Mouse (Mus musculus) ES-E14 (cell line): ENCODE measurements around the gene Dstyk. TPM values are rescaled to one million over a fixed set of nuclear protein-coding genes. Genes with fewer than 3 reads are reported as not detected.

Source experiments
- DNase-seq: peaks from one replicate; pipeline ENCODE4 v3.0.0-alpha.2; 2013; ENCODE audit warnings: low read depth, low spot score
- H3K27ac ChIP-seq: 2 replicates; pipeline ENCODE4 v1.5.1; 2012; ENCODE audit warnings: low read depth, mild to moderate bottlenecking, low read length, moderate library complexity, mixed read lengths; ENCODE audit not compliant: poor library complexity, insufficient read depth, severe bottlenecking
- H3K36me3 ChIP-seq: 2 replicates; pipeline ENCODE4 v1.6.1; 2012; ENCODE audit warnings: mild to moderate bottlenecking, low read length, moderate library complexity, mixed read lengths; ENCODE audit not compliant: control insufficient read depth, poor library complexity, insufficient read depth, severe bottlenecking
- H3K4me1 ChIP-seq, 2 experiments: fragments of 150-350 bp in 1 of 2; sonication (generic) in 1 of 2; 2 replicates each; pipeline ENCODE4 v1.6.1; 2012; ENCODE audit warnings: low read length in 2 of 2, mild to moderate bottlenecking in 1 of 2, mixed read lengths in 1 of 2; ENCODE audit not compliant: control insufficient read depth in 2 of 2, insufficient read depth in 2 of 2, poor library complexity in 1 of 2
- H3K4me3 ChIP-seq, 2 experiments: fragments of 150-350 bp in 1 of 2; sonication (generic) in 1 of 2; 2 replicates each; pipeline ENCODE4 v1.5.1; 2012; ENCODE audit warnings: low read length in 2 of 2, low read depth in 1 of 2, mild to moderate bottlenecking in 1 of 2, mixed read lengths in 1 of 2; ENCODE audit not compliant: insufficient read depth in 1 of 2, poor library complexity in 1 of 2, severe bottlenecking in 1 of 2
- H3K9ac ChIP-seq: 2 replicates; pipeline ENCODE4 v1.6.1; 2012; ENCODE audit warnings: low read depth, mild to moderate bottlenecking, low read length, mixed read lengths; ENCODE audit not compliant: poor library complexity, insufficient read depth, severe bottlenecking
- H3K9me3 ChIP-seq: fragments of 150-350 bp; sonication (generic); 2 replicates; pipeline ENCODE4 v1.6.1; 2012; ENCODE audit warnings: low read depth, mild to moderate bottlenecking, low read length; ENCODE audit not compliant: control insufficient read depth, insufficient read depth
- CHD2 ChIP-seq: IDR thresholded peaks from 2 replicates; pipeline ENCODE4 v1.6.1; 2014; ENCODE audit warnings: mild to moderate bottlenecking, low read depth, low read length, inconsistent platforms
- HCFC1 ChIP-seq: IDR thresholded peaks from 2 replicates; pipeline ENCODE4 v1.6.1; 2012; ENCODE audit warnings: low read length, inconsistent platforms, borderline replicate concordance; ENCODE audit not compliant: insufficient read depth
- MAFK ChIP-seq: IDR thresholded peaks from 2 replicates; pipeline ENCODE4 v1.6.1; 2014; ENCODE audit warnings: mild to moderate bottlenecking, low read depth, low read length, inconsistent platforms; ENCODE audit not compliant: insufficient read depth
- ZC3H11A ChIP-seq: IDR thresholded peaks from 2 replicates; pipeline ENCODE4 v1.6.1; 2012; ENCODE audit warnings: low read depth, mild to moderate bottlenecking, inconsistent platforms, low read length, borderline replicate concordance
- ZNF384 ChIP-seq: IDR thresholded peaks from 2 replicates; pipeline ENCODE4 v1.6.1; 2012; ENCODE audit warnings: low read depth, low read length, inconsistent platforms
- in situ Hi-C, 2 experiments: fragments of 600-800 bp; cut with MboI; formaldehyde crosslinking; loops; one replicate each; pipeline ENCODE4 v1.15.1; 2025; ENCODE audit warnings: low sequenced_read_pairs in 2 of 2, inconsistent platforms in 1 of 2; ENCODE audit not compliant: unreplicated experiment in 2 of 2
- total RNA-seq: library from RNA; depleted of rRNA; stranded (reverse); fragments of 300-350 nt; gene quantifications from 2 replicates; pipeline ENCODE4 v1.2.3, GENCODE M21; 2012

Dstyk gene
- total RNA-seq, 1 experiment: 6.5 TPM

- Histone ChIP-seq H3K9me3 (no peaks in the 10 kb centered on the region), H3K4me3 (peak overlapping the region; percentile 55 to 57), H3K9ac (peak overlapping the region; percentile 47), H3K27ac (no peak overlapping the region), H3K36me3 (no peaks in the 10 kb centered on the region; the same call in 1 of the 2 replicates), H3K4me1 (peaks cover 0 to 9% of the 10 kb centered on the region in 2 experiments; a peak in 3 of 4 replicates)
- in situ Hi-C loops: no loop called here
- no peak for DNase-seq
- TF ChIP-seq MAFK: no peak
- TF ChIP-seq HCFC1: no peak
- no peak for TF ChIP-seq ZNF384
- no peak for TF ChIP-seq CHD2
- TF ChIP-seq ZC3H11A: no peak
These were observed 36.7 kb upstream of the Dstyk start for GRCm38 (mm10) chr1:132380550-132381100.

- Histone ChIP-seq H3K36me3 (no peaks in the 10 kb centered on the region; the same call in 1 of the 2 replicates), H3K4me3 (no peak overlapping the region), H3K27ac (no peak overlapping the region), H3K9ac (no peak overlapping the region), H3K9me3 (no peaks in the 10 kb centered on the region), H3K4me1 (peaks cover 0 to 8% of the 10 kb centered on the region in 2 experiments; a peak in 2 of 4 replicates)
- in situ Hi-C loops: no loop called here
- TF ChIP-seq MAFK: no peak
- TF ChIP-seq ZC3H11A: no peak
- TF ChIP-seq CHD2: no peak
- TF ChIP-seq HCFC1: no peak
- TF ChIP-seq ZNF384: no peak
- no peak for DNase-seq
These were observed 35.4 kb upstream of the Dstyk start for GRCm38 (mm10) chr1:132381929-132382328.

- no peak for TF ChIP-seq HCFC1
- no peak for TF ChIP-seq MAFK
- no peak for TF ChIP-seq ZNF384
- TF ChIP-seq ZC3H11A: no peak
- TF ChIP-seq CHD2: no peak
- in situ Hi-C loops: no loop called here
- Histone ChIP-seq H3K36me3 (no peaks in the 10 kb centered on the region; the same call in 1 of the 2 replicates), H3K4me1 (peaks cover 0 to 4% of the 10 kb centered on the region in 2 experiments; a peak in 1 of 4 replicates), H3K4me3 (no peak overlapping the region), H3K27ac (no peak overlapping the region), H3K9me3 (no peaks in the 10 kb centered on the region), H3K9ac (no peak overlapping the region)
- no peak for DNase-seq
These were observed 33.3 kb upstream of the Dstyk start for GRCm38 (mm10) chr1:132384001-132384554.

- no peak for TF ChIP-seq CHD2
- no peak for TF ChIP-seq MAFK
- TF ChIP-seq HCFC1: no peak
- no peak for TF ChIP-seq ZC3H11A
- no peak for TF ChIP-seq ZNF384
- H3K4me1 ChIP-seq: peaks cover 0 to 2% of the 10 kb centered on the region in 2 experiments; a peak in 1 of 4 replicates
- no peak for DNase-seq
- no peaks in the 10 kb centered on the region for H3K9me3 ChIP-seq
- no peaks in the 10 kb centered on the region; the same call in 1 of the 2 replicates for H3K36me3 ChIP-seq
- no peak overlapping the region for H3K4me3 ChIP-seq
- in situ Hi-C loops: no loop called here
- no peak overlapping the region for H3K27ac ChIP-seq
- no peak overlapping the region for H3K9ac ChIP-seq
These were observed 32.1 kb upstream of the Dstyk start for GRCm38 (mm10) chr1:132385266-132385665.
